Mouse (Mus musculus) stomach, postnatal 0 days (tissue): ENCODE measurements at regions not wholly inside any gene's neighbourhood (a gene's known extent, or its start where the extent isn't known, plus 50 kb on each side); places are given as distances from the start of the nearest gene placed in this dataset.

Source experiments
- ATAC-seq: fragments of 200-750 bp; cut with Nextera tagmentation; 2 replicates; pipeline ENCODE4 v1.8.0; 2017; ENCODE audit not compliant: low FRiP score, low TSS enrichment
- DNase-seq: peaks from one replicate; pipeline ENCODE4 v3.0.0-alpha.2; 2016; ENCODE audit warnings: low spot score
- H3K27ac ChIP-seq: fragments of 300-500 bp; sonication (generic); replicated peaks from 2 replicates; pipeline ENCODE4 v1.5.1; 2014; ENCODE audit warnings: mild to moderate bottlenecking, control low read depth
- H3K27me3 ChIP-seq: fragments of 300-500 bp; sonication (generic); 2 replicates; pipeline ENCODE4 v1.6.1; 2014; ENCODE audit warnings: low read length; ENCODE audit not compliant: control insufficient read depth, insufficient read depth
- H3K36me3 ChIP-seq: fragments of 300-500 bp; sonication (generic); 2 replicates; pipeline ENCODE4 v1.6.1; 2014; ENCODE audit warnings: low read length, mixed read lengths; ENCODE audit not compliant: control insufficient read depth, insufficient read depth
- H3K4me1 ChIP-seq: fragments of 300-500 bp; sonication (generic); replicated peaks from 2 replicates; pipeline ENCODE4 v1.6.1; 2014; ENCODE audit warnings: antibody characterized with exemption; ENCODE audit not compliant: control insufficient read depth, insufficient read depth
- H3K4me2 ChIP-seq: fragments of 300-500 bp; sonication (generic); replicated peaks from 2 replicates; pipeline ENCODE4 v1.6.1; 2014; ENCODE audit warnings: low read depth, mild to moderate bottlenecking, control low read depth, moderate library complexity
- H3K4me3 ChIP-seq: fragments of 300-500 bp; sonication (generic); 2 replicates; pipeline ENCODE4 v1.5.1; 2014; ENCODE audit warnings: low read depth, low read length, control low read depth
- H3K9ac ChIP-seq: fragments of 300-500 bp; sonication (generic); 2 replicates; pipeline ENCODE4 v1.6.1; 2014; ENCODE audit warnings: mild to moderate bottlenecking, low read length, control low read depth, mixed read lengths
- H3K9me3 ChIP-seq: fragments of 300-500 bp; sonication (generic); 2 replicates; pipeline ENCODE4 v1.6.1; 2016; ENCODE audit warnings: low read length; ENCODE audit not compliant: control insufficient read depth
- CTCF ChIP-seq: IDR thresholded peaks from 2 replicates; pipeline ENCODE4 v1.5.1; 2016; ENCODE audit warnings: antibody characterized with exemption, low read depth, mild to moderate bottlenecking, moderate library complexity
- EP300 ChIP-seq: optimal IDR thresholded peaks from 2 replicates; pipeline ENCODE3; 2016; ENCODE audit warnings: antibody characterized with exemption
- WGBS: fragments of 180-500 bp; shearing (Covaris S2); extraction: QIAGEN DNeasy Blood & Tissue Kit; methylation state at CpG from one replicate; pipeline ENCODE4 v1.1.7; 2014; 5-methylcytosine and 5-hydroxymethylcytosine counted together

DNA sequence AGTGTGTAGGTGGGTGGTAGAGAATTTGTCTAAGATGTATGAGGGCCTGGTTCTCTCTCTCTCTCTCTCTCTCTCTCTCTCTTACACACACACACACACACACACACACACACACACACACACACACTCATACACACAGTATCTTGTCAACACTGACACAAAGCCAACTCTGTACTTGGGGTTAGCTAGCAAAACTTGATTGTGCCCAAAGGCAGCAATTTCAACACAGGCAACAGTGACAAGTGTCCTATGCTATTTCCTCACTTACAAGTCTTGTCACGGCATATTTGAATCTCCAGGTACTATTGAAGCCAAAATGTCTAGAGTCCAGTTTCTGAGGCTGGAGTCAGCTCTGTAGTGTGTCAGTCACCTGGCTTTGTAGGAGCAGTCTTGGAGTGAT is 150.1 kb upstream of the Gm5148 start:
- Histone ChIP-seq H3K27ac (peak overlapping the region; percentile 87), H3K4me2 (no peak overlapping the region), H3K27me3 (no peaks in the 10 kb centered on the region), H3K4me3 (no peak overlapping the region), H3K9ac (no peak overlapping the region), H3K36me3 (no peaks in the 10 kb centered on the region), H3K4me1 (peaks cover 7% of the 10 kb centered on the region; the same call in 1 of the 2 replicates), H3K9me3 (no peaks in the 10 kb centered on the region)
- DNase-seq (no peak), ATAC-seq (no peak)
- TF ChIP-seq EP300 (no peak), CTCF (no peak)
- WGBS: 66% methylated on average over 1 of the region's 1 CpGs

GRCm38 (mm10) chr3:37872329-37872728 is 148.0 kb upstream of the Gm5148 start:
- Histone ChIP-seq H3K4me1 (peaks cover 7% of the 10 kb centered on the region; the same call in 1 of the 2 replicates), H3K27ac (no peak overlapping the region), H3K4me2 (no peak overlapping the region), H3K9me3 (no peaks in the 10 kb centered on the region), H3K9ac (no peak overlapping the region), H3K36me3 (no peaks in the 10 kb centered on the region), H3K27me3 (no peaks in the 10 kb centered on the region), H3K4me3 (no peak overlapping the region)
- ATAC-seq (no peak), DNase-seq (no peak)
- TF ChIP-seq EP300: no peak
- TF ChIP-seq CTCF: no peak
- WGBS: 87% methylated on average over 3 of the region's 3 CpGs

GRCm38 (mm10) chr3:37871076-37871475 is 146.8 kb upstream of the Gm5148 start:
- no peak overlapping the region for H3K4me3 ChIP-seq
- ATAC-seq (no peak), DNase-seq (no peak)
- no peak overlapping the region for H3K27ac ChIP-seq
- 73% methylated on average over 4 of the region's 4 CpGs for WGBS
- no peaks in the 10 kb centered on the region for H3K9me3 ChIP-seq
- no peak overlapping the region for H3K4me2 ChIP-seq
- H3K9ac ChIP-seq: no peak overlapping the region
- H3K4me1 ChIP-seq: peaks cover 6% of the 10 kb centered on the region; the same call in 1 of the 2 replicates
- H3K36me3 ChIP-seq: no peaks in the 10 kb centered on the region
- H3K27me3 ChIP-seq: no peaks in the 10 kb centered on the region
- TF ChIP-seq EP300 (no peak), CTCF (no peak)

GRCm38 (mm10) chr3:37868454-37868853 is 144.2 kb upstream of the Gm5148 start:
- TF ChIP-seq CTCF: no peak
- no peak for TF ChIP-seq EP300
- DNase-seq: no peak
- Histone ChIP-seq H3K4me1 (no peaks in the 10 kb centered on the region), H3K9ac (no peak overlapping the region), H3K4me2 (no peak overlapping the region), H3K27me3 (no peaks in the 10 kb centered on the region), H3K4me3 (no peak overlapping the region), H3K9me3 (no peaks in the 10 kb centered on the region), H3K36me3 (no peaks in the 10 kb centered on the region), H3K27ac (no peak overlapping the region)
- ATAC-seq: no peak
- WGBS: 57% methylated on average over 4 of the region's 4 CpGs

- H3K9me3 ChIP-seq: no peaks in the 10 kb centered on the region
- no peaks in the 10 kb centered on the region for H3K36me3 ChIP-seq
- TF ChIP-seq EP300 (no peak), CTCF (no peak)
- no peak for ATAC-seq
- WGBS: 91% methylated on average over 9 of the region's 9 CpGs
- H3K4me3 ChIP-seq: no peak overlapping the region
- no peaks in the 10 kb centered on the region for H3K27me3 ChIP-seq
- no peak for DNase-seq
- H3K4me1 ChIP-seq: peaks cover 5% of the 10 kb centered on the region; the same call in 1 of the 2 replicates
- H3K9ac ChIP-seq: no peak overlapping the region
- no peak overlapping the region for H3K27ac ChIP-seq
- H3K4me2 ChIP-seq: no peak overlapping the region
Measured at GRCm38 (mm10) chr3:37862756-37863155, 138.5 kb upstream of the Gm5148 start.

- Histone ChIP-seq H3K36me3 (no peaks in the 10 kb centered on the region), H3K4me3 (no peak overlapping the region), H3K4me1 (peaks cover 5% of the 10 kb centered on the region; the same call in 1 of the 2 replicates), H3K27ac (no peak overlapping the region), H3K9me3 (no peaks in the 10 kb centered on the region), H3K27me3 (no peaks in the 10 kb centered on the region), H3K4me2 (no peak overlapping the region), H3K9ac (no peak overlapping the region)
- WGBS: 40% methylated on average over 9 of the region's 9 CpGs
- no peak for ATAC-seq
- TF ChIP-seq CTCF (no peak), EP300 (no peak)
- no peak for DNase-seq
Measured at GRCm38 (mm10) chr3:37860715-37861461, 136.6 kb upstream of the Gm5148 start.
